Mouse (Mus musculus) ES-E14 (cell line): Measurements from ENCODE around the gene AC170998.1. TPM values are rescaled to one million over a fixed set of nuclear protein-coding genes. Genes with fewer than 3 reads are reported as not detected.

ENCODE experiments used
- DNase-seq: peaks from one replicate; pipeline ENCODE4 v3.0.0-alpha.2; 2013; ENCODE audit warnings: low read depth, low spot score
- H3K27ac ChIP-seq: 2 replicates; pipeline ENCODE4 v1.5.1; 2012; ENCODE audit warnings: low read depth, mild to moderate bottlenecking, low read length, moderate library complexity, mixed read lengths; ENCODE audit not compliant: poor library complexity, insufficient read depth, severe bottlenecking
- H3K36me3 ChIP-seq: 2 replicates; pipeline ENCODE4 v1.6.1; 2012; ENCODE audit warnings: mild to moderate bottlenecking, low read length, moderate library complexity, mixed read lengths; ENCODE audit not compliant: control insufficient read depth, poor library complexity, insufficient read depth, severe bottlenecking
- H3K4me1 ChIP-seq, 2 experiments: fragments of 150-350 bp in 1 of 2; sonication (generic) in 1 of 2; 2 replicates each; pipeline ENCODE4 v1.6.1; 2012; ENCODE audit warnings: low read length in 2 of 2, mild to moderate bottlenecking in 1 of 2, mixed read lengths in 1 of 2; ENCODE audit not compliant: control insufficient read depth in 2 of 2, insufficient read depth in 2 of 2, poor library complexity in 1 of 2
- H3K4me3 ChIP-seq, 2 experiments: fragments of 150-350 bp in 1 of 2; sonication (generic) in 1 of 2; 2 replicates each; pipeline ENCODE4 v1.5.1; 2012; ENCODE audit warnings: low read length in 2 of 2, low read depth in 1 of 2, mild to moderate bottlenecking in 1 of 2, mixed read lengths in 1 of 2; ENCODE audit not compliant: insufficient read depth in 1 of 2, poor library complexity in 1 of 2, severe bottlenecking in 1 of 2
- H3K9ac ChIP-seq: 2 replicates; pipeline ENCODE4 v1.6.1; 2012; ENCODE audit warnings: low read depth, mild to moderate bottlenecking, low read length, mixed read lengths; ENCODE audit not compliant: poor library complexity, insufficient read depth, severe bottlenecking
- H3K9me3 ChIP-seq: fragments of 150-350 bp; sonication (generic); 2 replicates; pipeline ENCODE4 v1.6.1; 2012; ENCODE audit warnings: low read depth, mild to moderate bottlenecking, low read length; ENCODE audit not compliant: control insufficient read depth, insufficient read depth
- CHD2 ChIP-seq: IDR thresholded peaks from 2 replicates; pipeline ENCODE4 v1.6.1; 2014; ENCODE audit warnings: mild to moderate bottlenecking, low read depth, low read length, inconsistent platforms
- HCFC1 ChIP-seq: IDR thresholded peaks from 2 replicates; pipeline ENCODE4 v1.6.1; 2012; ENCODE audit warnings: low read length, inconsistent platforms, borderline replicate concordance; ENCODE audit not compliant: insufficient read depth
- MAFK ChIP-seq: IDR thresholded peaks from 2 replicates; pipeline ENCODE4 v1.6.1; 2014; ENCODE audit warnings: mild to moderate bottlenecking, low read depth, low read length, inconsistent platforms; ENCODE audit not compliant: insufficient read depth
- ZC3H11A ChIP-seq: IDR thresholded peaks from 2 replicates; pipeline ENCODE4 v1.6.1; 2012; ENCODE audit warnings: low read depth, mild to moderate bottlenecking, inconsistent platforms, low read length, borderline replicate concordance
- ZNF384 ChIP-seq: IDR thresholded peaks from 2 replicates; pipeline ENCODE4 v1.6.1; 2012; ENCODE audit warnings: low read depth, low read length, inconsistent platforms
- in situ Hi-C, 2 experiments: fragments of 600-800 bp; cut with MboI; formaldehyde crosslinking; loops; one replicate each; pipeline ENCODE4 v1.15.1; 2025; ENCODE audit warnings: low sequenced_read_pairs in 2 of 2, inconsistent platforms in 1 of 2; ENCODE audit not compliant: unreplicated experiment in 2 of 2
- total RNA-seq: library from RNA; depleted of rRNA; stranded (reverse); fragments of 300-350 nt; gene quantifications from 2 replicates; pipeline ENCODE4 v1.2.3, GENCODE M21; 2012

The AC170998.1 gene
- total RNA-seq, 1 experiment: 2.5 TPM

- Histone ChIP-seq H3K9me3 (no peaks in the 10 kb centered on the region), H3K27ac (no peak overlapping the region), H3K4me1 (peaks cover 0 to 10% of the 10 kb centered on the region in 2 experiments; a peak in 1 of 4 replicates), H3K36me3 (peaks cover 5% of the 10 kb centered on the region; the same call in 1 of the 2 replicates), H3K9ac (no peak overlapping the region), H3K4me3 (no peak overlapping the region)
- in situ Hi-C loops: no loop called here
- TF ChIP-seq ZC3H11A: no peak
- TF ChIP-seq HCFC1: no peak
- no peak for TF ChIP-seq ZNF384
- no peak for TF ChIP-seq CHD2
- TF ChIP-seq MAFK: no peak
- DNase-seq: no peak
These were observed 28.3 kb upstream of the AC170998.1 start for GRCm38 (mm10) chr17:28697290-28698195.

GRCm38 (mm10) chr17:28698245-28698644 is 27.6 kb upstream of the AC170998.1 start:
- Histone ChIP-seq H3K4me3 (no peak overlapping the region), H3K27ac (no peak overlapping the region), H3K9ac (no peak overlapping the region), H3K4me1 (peaks cover 0 to 10% of the 10 kb centered on the region in 2 experiments; a peak in 1 of 4 replicates), H3K36me3 (peaks cover 5% of the 10 kb centered on the region; the same call in 1 of the 2 replicates), H3K9me3 (no peaks in the 10 kb centered on the region)
- in situ Hi-C loops: no loop called here
- no peak for TF ChIP-seq HCFC1
- TF ChIP-seq CHD2: no peak
- no peak for TF ChIP-seq MAFK
- no peak for TF ChIP-seq ZC3H11A
- no peak for TF ChIP-seq ZNF384
- no peak for DNase-seq

GRCm38 (mm10) chr17:28698672-28699071 is 27.2 kb upstream of the AC170998.1 start:
- H3K4me1 ChIP-seq: peaks cover 0 to 8% of the 10 kb centered on the region in 2 experiments; a peak in 1 of 4 replicates
- no peak for TF ChIP-seq MAFK
- no peak for TF ChIP-seq ZC3H11A
- TF ChIP-seq CHD2: no peak
- no peak for TF ChIP-seq ZNF384
- TF ChIP-seq HCFC1: no peak
- no peaks in the 10 kb centered on the region for H3K9me3 ChIP-seq
- peaks cover 3% of the 10 kb centered on the region; the same call in 1 of the 2 replicates for H3K36me3 ChIP-seq
- no peak overlapping the region for H3K27ac ChIP-seq
- no peak overlapping the region for H3K9ac ChIP-seq
- in situ Hi-C loops: no loop called here
- DNase-seq: no peak
- no peak overlapping the region for H3K4me3 ChIP-seq

GRCm38 (mm10) chr17:28699789-28700188 is 26.1 kb upstream of the AC170998.1 start:
- TF ChIP-seq CHD2: no peak
- no peak for TF ChIP-seq HCFC1
- no peak for TF ChIP-seq ZNF384
- TF ChIP-seq ZC3H11A: no peak
- DNase-seq: no peak
- Histone ChIP-seq H3K27ac (no peak overlapping the region), H3K9me3 (no peaks in the 10 kb centered on the region), H3K4me3 (no peak overlapping the region), H3K9ac (no peak overlapping the region), H3K36me3 (0 out of 2 replicates have a peak, but pooled peaks cover 2% of the 10 kb centered on the region), H3K4me1 (peaks cover 0 to 7% of the 10 kb centered on the region in 2 experiments; a peak in 1 of 4 replicates)
- in situ Hi-C loops: no loop called here

GRCm38 (mm10) chr17:28701171-28701570 is 24.7 kb upstream of the AC170998.1 start:
- no peaks in the 10 kb centered on the region for H3K9me3 ChIP-seq
- H3K9ac ChIP-seq: no peak overlapping the region
- peaks cover 2% of the 10 kb centered on the region; the same call in 1 of the 2 replicates for H3K36me3 ChIP-seq
- H3K4me1 ChIP-seq: peaks cover 0 to 7% of the 10 kb centered on the region in 2 experiments; a peak in 1 of 4 replicates
- no peak overlapping the region for H3K4me3 ChIP-seq
- in situ Hi-C loops: no loop called here
- DNase-seq: no peak
- TF ChIP-seq HCFC1 (no peak), ZNF384 (no peak), CHD2 (no peak), MAFK (no peak), ZC3H11A (no peak)
- no peak overlapping the region for H3K27ac ChIP-seq
